Mouse (Mus musculus) right cerebral cortex, adult 18-20 months (tissue): ENCODE data around the gene Spata3.
A peak's percentile ranks its signal among the peaks of the same experiment; 100 is the strongest.

Experiments
- DNase-seq: peaks from one replicate; pipeline ENCODE4 v3.0.0; 2022; ENCODE audit warnings: mixed read lengths

Gene Spata3

DNA sequence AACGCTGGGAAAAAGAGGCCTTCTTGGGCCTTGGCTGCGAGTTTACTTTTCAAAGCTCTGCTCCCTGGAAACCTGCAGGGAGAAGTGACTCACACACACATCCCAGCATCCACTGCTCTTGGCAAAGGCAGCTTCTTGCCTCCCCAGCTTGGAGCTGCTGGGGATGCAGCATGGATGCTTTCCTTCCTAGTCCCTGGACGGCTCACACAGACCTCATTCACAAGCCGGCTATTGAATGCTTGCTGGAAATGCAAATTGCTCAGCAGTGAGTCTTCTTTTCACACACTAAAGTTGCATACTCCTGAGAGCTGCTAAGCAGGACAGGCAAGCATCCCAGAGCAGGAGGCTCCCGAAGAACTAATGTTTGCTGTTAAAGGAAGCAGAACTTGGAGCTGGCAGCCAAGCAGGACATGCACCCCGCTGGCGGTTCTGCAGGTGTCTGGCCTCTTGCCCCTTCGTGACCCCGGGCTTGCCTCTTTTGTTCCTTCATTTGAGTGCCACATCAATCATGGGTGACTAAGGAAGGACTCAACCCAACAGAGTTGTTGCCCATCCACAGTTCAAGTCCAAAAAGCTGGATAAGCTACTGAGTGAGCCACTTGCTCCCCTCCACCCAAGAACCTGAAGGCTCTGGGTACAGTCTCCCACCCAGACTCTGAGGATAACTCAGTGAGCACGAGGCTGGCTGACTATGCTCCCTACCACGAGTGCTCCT lies 15.8 kb downstream of the Spata3 start:
- DNase-seq, result peak; percentile 85

DNA sequence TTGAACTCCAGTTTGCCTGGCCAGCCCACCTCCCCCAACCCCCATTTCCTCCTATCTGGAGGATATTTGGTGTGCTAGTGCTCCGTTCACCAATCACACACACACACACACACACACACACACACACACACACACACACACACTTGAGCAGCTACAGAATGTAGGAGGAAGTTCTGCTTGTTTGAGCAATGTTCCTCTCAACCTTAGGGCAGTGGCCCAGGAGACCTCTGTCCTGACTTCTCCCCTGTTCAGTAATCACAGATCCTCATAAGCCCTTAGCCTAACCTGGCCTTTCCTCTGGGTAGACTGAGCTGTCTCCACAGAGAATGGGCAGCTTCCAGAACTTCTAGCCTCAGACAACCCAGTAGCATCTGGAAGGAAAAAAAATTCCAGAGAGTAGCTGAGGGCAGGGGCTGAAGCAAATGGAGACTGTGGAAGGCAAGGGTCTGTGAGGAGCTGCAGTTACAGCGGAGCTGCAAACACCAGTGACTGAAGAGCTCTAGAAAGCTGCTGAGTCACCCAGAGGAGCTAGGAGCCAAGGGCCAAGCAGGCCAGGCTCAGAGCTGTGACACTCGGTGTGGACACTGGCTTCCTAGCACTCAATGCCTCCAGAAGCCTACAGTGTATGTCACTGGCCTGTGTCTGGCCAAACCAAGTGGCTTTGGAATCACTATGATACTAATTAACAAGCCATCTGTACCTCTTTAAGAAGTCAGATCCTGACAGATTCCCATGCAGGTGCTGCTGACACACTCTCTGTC lies 21.8 kb downstream of the Spata3 start:
- no peak for DNase-seq

DNA sequence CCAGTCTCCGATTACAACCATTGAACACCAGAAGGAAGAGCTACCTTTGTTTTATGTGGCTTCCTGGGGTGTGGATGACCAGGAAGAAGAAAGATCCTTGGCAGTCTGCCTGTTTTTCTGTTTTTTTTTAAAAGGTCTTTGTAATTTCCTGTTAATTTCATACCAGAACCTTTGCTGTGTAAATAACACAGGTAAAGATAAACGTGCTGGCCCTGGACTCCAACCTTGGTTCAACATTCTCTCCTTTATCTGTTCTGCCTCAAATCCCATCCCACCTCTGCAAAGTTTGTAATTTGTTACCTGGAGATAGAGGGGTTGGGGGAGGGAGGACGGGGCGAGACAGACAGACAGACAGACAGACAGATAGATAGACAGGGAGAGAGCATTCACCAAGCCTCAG lies 23.5 kb downstream of the Spata3 start:
- no peak for DNase-seq

DNA sequence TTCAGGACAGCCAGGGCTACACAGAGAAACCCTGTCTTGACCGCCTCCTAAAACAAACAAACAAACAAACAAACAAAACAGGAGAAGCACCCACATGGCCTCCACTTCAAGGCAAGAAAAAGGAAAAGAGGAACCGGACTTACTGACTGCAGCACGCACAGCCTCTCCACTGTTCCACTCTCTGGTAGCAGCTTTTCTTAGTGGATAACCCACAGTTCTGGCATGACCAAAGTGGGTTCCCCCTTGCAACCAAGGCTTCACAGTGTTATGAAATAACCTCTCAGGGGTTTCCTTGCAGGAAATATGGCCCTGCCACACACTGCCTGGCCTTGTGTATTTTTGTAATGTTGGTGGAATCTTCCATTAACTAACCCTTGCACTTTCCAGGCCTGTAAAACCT lies 24.2 kb downstream of the Spata3 start:
- no peak for DNase-seq

DNA sequence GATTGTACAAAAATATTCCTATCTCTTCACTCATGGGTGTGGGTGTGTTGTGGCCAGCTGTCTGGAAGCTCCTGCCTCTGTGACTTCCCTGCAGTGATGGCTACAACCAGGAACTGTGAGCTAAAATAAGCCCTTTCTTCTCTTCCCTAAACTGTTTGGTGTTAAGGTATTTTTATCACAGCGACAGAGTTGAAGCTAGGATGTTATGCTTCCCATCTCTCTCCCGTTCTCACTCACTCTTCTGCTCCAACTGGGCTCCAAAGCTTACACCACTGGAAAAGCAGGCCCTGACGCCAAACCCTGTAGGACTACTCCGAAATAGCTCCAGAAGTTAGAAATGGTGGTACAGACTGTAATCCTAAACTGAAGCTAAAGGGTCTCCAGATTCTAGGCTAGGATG lies 28.4 kb downstream of the Spata3 start:
- DNase-seq, result no peak

DNA sequence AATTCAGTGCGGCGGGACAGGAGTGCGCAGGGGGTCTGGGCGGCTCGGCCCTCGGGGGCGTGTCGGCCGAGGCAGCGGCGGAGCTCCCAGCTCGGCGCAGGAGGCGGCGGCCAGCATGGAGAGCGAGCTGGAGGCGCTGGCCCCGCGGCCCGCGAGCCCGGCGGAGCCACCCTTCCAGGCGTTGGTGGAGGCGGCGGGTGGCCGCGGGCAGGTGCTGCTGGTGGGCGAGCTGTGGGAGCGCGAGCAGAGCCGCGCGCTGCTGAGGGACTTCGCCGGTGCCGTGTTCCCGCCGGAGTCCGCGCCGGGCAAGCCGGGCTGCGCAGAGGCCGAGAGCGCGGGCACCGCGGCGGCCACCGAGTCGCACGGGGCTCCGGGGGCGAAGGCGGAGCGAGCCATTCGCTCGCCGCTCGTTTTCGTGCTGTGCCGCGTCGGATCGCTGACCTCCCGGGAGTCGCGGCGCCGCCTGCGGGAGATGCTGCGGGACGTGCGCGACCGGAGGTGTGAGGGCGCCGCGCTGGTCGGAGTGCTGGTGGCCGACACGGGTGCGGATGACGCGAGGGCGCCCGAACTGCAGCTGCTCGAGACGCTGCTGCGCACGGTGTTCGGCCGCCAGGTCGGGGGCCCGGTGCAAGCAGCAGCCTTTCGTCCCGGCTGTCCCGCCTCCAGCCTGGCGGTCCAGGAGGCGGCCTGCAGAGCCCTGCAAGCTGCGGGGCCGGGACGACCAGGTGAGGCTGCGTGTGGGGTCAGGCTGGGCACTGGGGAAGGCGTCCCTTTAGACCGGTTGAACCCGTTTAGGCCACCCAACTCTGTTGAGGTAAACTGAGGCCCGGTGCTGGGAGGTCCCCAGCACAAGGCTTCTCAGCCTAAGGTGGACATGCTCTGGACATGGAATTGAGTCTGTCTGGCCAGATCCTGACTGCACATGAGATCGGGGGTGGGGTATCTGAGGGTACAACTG lies 29.5 kb downstream of the Spata3 start, which contains the start of gene 2810459M11Rik:
2810459M11Rik (plus strand) TSS at position 16 of the 958 bp plus-strand sequence.
- peak; percentile 53 for DNase-seq

DNA sequence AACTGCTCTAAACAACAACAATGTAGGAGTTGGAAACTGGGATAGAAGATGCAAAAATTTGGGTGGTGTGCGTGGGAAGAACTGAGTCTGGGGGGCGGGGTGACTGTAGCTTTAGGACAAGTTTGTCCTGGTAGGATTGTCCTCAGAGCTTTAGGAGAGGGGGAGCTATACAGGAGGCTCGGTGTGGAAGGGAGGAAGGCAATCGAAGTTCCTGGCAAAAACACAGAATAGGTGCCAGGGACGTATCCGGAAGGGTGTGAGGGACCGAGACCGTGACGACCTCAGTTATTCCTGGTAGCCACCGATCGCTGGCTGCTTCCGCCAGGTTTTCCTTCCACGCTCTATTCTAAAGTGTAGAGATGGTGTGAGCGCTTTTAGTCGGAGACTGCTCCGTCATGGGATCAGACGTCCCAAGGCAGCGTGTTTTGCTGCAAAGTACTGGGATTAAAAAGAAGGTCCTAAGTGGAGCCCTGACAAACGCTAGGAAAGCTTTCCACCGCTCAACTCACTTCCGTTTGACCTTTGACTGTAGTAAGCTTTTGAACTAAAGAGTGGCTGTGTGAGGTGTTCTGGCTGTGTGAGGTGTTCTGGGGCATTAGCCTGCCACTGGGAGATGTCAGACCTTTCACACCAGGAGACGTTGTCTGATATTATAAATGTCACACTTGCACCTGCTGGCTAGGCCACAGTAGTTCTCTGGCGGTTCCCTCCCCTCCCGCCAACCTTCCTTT lies 30.4 kb downstream of the Spata3 start:
- no peak for DNase-seq

DNA sequence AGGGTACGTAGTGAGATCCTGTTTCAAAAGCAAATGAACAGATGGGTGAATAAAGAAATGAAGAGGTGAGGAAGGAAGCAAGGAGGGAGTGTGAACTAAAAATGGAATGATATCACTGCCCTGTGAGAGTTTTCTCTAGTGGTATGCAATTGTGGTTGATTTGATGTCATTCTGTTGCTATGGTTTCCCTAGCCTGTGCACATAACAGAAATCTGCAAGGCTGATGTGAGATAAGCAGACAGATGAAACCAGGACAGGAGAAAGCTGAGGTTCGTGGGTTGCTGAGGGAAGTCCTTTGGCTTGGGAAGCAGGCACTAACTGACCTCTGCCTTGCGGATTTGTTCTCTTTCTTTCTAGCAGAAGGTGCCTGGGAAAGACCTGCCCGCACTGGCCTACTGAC lies 31.6 kb downstream of the Spata3 start:
- no peak for DNase-seq

DNA sequence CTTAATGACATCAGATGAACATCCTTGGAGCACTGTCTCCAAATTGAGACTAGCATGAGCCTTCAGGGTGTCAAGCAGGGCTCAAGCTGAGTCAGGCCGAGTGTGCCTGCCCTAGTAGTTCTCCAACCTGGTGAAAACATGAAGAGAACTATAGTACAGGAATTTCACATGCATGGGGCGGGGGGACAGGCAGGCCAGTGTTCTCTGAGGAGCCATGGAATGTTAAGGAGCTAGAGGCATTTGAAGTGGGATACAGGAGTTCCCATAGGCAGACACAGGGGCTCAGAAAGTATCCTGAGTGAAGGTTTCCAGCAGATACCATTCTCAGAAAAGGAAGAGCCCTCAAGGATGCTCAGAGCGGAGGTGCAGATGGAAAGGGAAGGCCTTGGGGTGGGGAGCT lies 32.1 kb downstream of the Spata3 start:
- DNase-seq, result no peak

DNA sequence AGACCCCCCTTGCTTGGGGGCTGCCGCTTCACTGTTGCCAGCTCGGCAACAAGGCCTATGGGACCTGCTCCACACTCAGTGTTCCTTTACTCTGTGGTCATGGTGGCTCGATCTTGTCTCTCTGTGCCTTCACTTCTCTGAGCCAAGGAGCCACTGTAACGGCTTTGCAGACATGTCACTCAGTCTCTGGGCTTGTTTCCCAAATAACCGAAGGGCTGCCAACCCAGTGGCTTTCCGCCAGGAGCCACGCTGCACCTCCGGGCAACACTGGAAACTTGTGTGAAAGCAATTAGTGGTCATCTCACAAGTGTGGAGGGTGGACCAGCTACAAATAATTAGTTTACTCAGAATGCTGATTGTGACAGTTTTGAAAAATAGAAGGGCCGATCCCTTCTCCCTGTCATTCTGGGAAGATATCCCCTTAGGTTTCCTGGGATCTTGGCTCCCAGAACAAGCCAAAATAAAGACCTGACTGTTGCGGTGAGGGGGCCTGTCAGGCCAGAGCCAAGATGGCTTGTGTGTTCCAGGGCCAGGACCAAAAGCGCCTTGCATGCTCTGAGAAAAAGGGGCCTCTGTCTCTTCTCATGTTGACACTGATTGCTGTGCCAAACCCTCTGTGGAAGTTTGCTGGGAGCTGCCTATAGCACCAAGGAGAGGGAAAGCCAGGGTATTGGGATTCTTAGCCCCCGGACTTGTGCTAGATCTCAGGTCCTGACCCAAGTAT lies 36.7 kb downstream of the Spata3 start:
- DNase-seq, result peak; percentile 48

DNA sequence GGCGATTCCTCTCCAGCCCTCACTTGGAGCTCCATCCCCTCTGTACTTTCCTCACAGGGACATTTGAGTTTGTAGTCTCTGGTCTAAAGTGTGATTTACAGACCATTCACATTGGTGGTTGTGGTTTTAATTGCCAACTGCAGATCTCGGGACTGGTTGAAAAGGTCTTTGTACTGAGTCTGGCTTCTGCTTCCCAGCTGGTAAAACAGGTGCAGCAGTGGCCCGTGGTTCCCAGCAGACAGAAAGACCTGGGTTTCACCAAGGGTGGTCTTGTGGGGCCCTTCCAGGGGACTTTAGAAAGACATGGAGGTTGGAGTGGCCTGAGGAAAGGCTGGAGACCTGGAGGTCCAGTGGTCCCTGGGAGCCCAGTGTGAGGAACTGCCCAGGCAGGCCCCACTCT lies 38.3 kb downstream of the Spata3 start:
- DNase-seq, result no peak

DNA sequence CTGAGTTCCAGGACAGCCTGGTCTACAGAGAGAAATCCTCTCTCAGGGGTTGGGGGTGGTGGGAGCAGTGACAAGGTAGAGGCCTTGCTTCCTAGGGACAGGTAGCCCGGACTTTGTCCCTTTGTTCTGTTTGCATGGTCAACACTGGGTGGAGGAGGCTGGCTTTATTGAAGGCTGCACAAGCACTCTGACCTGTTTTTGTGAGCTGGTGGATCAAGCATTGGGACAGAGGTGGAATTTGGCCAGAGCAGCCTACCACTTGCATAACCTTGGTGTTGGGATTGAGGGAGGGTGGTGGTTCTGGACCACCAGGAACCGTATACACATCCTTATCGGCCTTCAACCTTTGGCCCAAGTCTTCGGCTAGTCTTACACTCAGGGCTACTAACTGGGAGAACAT lies 39.7 kb downstream of the Spata3 start:
- no peak for DNase-seq

DNA sequence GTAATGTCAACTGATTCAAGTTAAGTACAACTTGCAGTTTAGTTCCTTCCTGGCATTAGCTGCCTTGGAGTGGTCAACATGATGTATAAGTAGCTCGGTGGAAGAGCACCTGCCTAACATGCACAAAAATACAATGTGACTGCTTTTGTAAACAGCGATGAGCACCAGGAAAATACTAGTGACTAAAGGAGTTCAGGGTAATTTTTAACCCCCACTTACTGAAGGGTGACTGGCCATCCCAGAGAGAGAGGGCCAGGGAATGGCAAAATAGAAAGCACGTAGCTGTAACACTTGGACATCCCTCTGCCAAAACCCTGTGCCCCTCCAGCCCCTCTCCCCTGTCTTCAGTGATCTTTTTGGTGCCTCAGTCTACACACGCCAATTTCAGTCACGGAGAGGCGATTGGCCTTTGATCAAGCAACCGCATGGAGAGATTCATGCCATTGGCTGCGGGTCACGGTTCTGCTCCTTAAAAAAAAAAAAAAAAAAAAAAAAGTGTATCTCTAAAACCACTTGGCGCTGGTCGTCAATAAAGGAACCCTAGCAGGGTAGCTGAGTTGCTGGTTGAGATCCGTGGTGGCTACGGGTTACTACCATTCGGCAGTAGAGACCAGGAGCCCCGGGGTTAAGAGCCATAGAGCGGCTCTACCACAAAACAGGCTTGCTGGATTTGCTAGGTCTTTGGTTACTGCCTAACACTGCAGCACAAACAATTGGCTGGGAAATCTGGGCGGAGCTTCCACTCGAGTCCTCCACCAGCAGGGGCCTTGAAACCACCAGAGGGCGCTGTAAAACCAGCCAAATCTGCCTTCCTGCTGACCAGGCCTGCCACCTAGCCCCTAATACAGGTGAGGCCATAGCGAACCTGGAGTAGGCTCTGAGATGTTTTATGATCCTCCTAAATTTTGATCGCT lies 42.5 kb downstream of the Spata3 start:
- peak; percentile 94 for DNase-seq

DNA sequence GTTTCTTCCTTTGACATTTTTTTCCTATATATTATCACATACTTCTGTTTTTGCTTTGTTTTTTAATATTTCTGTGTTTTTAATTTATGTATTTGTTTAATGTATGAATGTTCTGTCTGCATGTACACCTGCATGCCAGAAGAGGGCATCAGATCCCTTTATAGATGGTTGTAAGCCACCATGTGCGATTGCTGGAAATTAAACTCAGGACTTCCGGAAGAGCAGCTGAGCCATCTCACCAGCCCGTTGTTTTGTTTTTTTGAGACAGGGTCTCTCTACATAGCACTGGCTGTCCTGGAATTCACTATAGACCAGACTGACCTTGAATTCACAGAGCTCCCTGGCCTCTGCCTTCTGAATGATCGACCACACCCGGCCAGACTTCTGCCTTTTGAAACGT lies 45.9 kb downstream of the Spata3 start:
- no peak for DNase-seq

DNA sequence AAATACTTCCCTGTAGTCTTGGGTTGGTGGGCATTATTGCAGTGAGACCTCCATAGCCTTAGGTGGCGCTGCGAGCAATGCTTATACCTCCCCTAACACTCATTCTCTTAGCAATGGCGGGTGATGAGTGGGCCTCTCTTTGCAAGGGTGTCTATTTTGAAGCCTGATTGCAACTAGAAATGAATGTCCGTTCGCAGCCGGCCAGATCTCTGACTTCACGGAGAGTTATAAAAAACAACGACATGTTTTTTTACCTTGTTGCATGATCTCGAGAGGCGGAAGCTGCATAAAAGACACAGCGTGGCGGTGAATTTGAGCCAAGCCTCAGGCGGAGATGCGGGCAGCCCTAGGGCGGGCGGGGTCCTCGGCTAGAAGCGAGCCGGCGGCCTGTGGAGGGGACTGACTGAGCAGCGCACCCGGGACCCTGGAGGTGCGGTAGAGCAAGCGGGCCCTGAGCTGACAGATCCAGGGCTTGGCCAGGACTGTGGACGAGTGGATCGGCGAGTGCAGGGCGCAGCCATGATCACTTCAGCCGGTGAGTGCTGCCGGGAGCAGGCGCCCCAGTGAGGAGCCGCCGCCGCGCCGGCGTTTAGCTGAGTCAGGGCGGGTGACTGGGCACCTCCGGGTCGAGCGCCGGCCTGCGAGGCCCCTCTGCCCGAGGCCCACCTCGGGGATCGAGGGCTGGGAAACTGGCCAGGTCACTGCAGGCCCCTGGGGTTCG lies 47.8 kb downstream of the Spata3 start, which contains the start of gene Psmd1:
Psmd1 (plus strand) TSS at position 117 of the 721 bp plus-strand sequence.
- peak; percentile 87 for DNase-seq

DNA sequence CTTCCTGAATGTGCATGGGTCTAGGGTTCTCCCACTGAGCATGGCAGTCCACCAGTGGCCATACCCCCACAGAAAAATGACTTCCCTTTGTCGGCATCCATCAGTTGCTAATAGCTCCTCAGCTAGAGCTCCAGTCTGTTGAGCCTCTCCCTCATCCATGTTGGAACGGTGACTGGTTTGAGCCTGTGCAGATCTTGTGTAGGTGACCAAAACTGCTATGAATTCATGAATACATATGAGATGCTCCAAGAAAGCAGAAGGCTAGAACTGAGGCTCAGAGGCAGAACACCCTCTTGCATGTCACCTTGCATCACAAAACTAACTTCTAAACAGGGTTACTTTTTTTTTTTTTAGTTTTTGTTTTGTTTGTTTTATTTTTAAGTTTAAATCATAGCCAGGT lies 59.9 kb downstream of the Spata3 start:
- no peak for DNase-seq
